Mouse (Mus musculus): ENCODE results near the gene Meis2. TPM values are rescaled to one million over a fixed set of nuclear protein-coding genes. Genes with fewer than 3 reads are reported as not detected.

Meis2 gene
- total and polyA plus RNA-seq, 3 experiments, result 3.1 to 9.8 TPM; not detected in 1

DNA sequence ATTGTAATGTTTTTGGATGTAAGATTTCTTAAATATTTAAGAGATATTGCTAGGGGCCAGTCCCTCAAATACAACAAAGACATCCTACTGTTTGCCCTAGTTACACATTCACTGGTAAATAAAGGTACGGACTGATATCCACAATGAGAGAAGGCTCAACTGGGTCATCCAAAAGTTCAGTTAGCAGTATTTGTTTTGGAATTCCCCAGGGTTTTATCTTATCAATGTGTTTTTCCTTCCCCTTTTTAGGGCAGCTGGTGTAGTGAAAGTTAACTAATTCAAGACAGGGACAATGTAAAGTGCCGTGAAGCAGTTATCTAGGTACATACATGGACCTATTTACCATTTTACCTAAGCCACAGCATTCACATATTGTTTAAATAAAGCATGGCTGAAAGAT is 132.4 kb downstream of the Meis2 start:
- Histone ChIP-seq H3K27me3 (ENCODE audit: control insufficient read depth in 1 of 2, insufficient read depth in 2 of 2, low read length in 2 of 2) (no peaks in the 10 kb centered on the region), H3K79me2 (ENCODE audit: control insufficient read depth, insufficient read depth, low read length, poor library complexity) (no peaks in the 10 kb centered on the region), H3K9ac (ENCODE audit: control insufficient read depth, low read depth, low read length, poor library complexity, severe bottlenecking) (no peak overlapping the region), H3K27ac (ENCODE audit: control insufficient read depth, low read depth, low read length) (no peak overlapping the region), H3K4me3 (ENCODE audit: control insufficient read depth in 1 of 2, insufficient read depth in 1 of 2, low read depth in 2 of 2, low read length in 2 of 2) (0 out of 4 replicates have a peak overlapping the region, but pooled peaks of 1 of the 2 experiments have one; percentile 30), H3K9me3 (replicated peaks; ENCODE audit: insufficient read depth, low read length) (no peaks in the 10 kb centered on the region), H3K36me3 (ENCODE audit: control insufficient read depth in 1 of 2, insufficient read depth in 2 of 2, low read length in 2 of 2) (peaks cover 0 to 28% of the 10 kb centered on the region in 2 experiments; a peak in 2 of 4 replicates), H3K4me1 (ENCODE audit: control insufficient read depth in 1 of 2, insufficient read depth in 2 of 2, low read length in 2 of 2) (peaks cover 14 to 17% of the 10 kb centered on the region in 2 experiments)
- peak; percentile 48 for DNase-seq (ENCODE audit: low read depth, low spot score)
- no peak for TF ChIP-seq ZC3H11A (IDR thresholded peaks at IDR 0.05; ENCODE audit: low read depth, low read length)
- no peak for TF ChIP-seq HCFC1 (IDR thresholded peaks at IDR 0.05; ENCODE audit: low read depth, low read length)
- no peak for TF ChIP-seq ZMIZ1 (IDR thresholded peaks at IDR 0.05; ENCODE audit: low read depth, low read length)
- no peak for TF ChIP-seq POLR2AphosphoS5 (IDR thresholded peaks at IDR 0.05; ENCODE audit: borderline replicate concordance, low read depth, low read length)
- TF ChIP-seq MAX (IDR thresholded peaks at IDR 0.05; ENCODE audit: low read length), result no peak
- TF ChIP-seq RCOR1 (IDR thresholded peaks at IDR 0.05; ENCODE audit: low read depth, low read length), result peak; percentile 81
- no peak for TF ChIP-seq ELF1 (IDR thresholded peaks at IDR 0.05; ENCODE audit: low read depth, low read length)
- TF ChIP-seq CHD1 (IDR thresholded peaks at IDR 0.05; ENCODE audit: low read depth, low read length), result no peak
- TF ChIP-seq MAFK (IDR thresholded peaks at IDR 0.05; ENCODE audit: borderline replicate concordance, low read depth, low read length), result no peak
- peak; percentile 68 for TF ChIP-seq SIN3A (IDR thresholded peaks at IDR 0.05; ENCODE audit: low read length)
- TF ChIP-seq SMC3 (IDR thresholded peaks at IDR 0.05; ENCODE audit: low read depth, low read length), result no peak
- TF ChIP-seq TAL1 (IDR thresholded peaks at IDR 0.05; ENCODE audit: low read length), result no peak
- TF ChIP-seq RAD21 (IDR thresholded peaks at IDR 0.05; ENCODE audit: low read depth, low read length), result no peak
- TF ChIP-seq USF1 (IDR thresholded peaks at IDR 0.05; ENCODE audit: low read depth, low read length), result no peak
- TF ChIP-seq USF2 (IDR thresholded peaks at IDR 0.05; ENCODE audit: borderline replicate concordance in 1 of 2, insufficient read depth in 1 of 2, low read depth in 1 of 2, low read length in 2 of 2), result no peak
- peak; percentile 90 to 94 for TF ChIP-seq EP300 (IDR thresholded peaks at IDR 0.05; ENCODE audit: low read depth in 1 of 2, low read length in 2 of 2)
- TF ChIP-seq POLR2AphosphoS2 (IDR thresholded peaks at IDR 0.05; ENCODE audit: low read length), result no peak
- TF ChIP-seq ETS1 (IDR thresholded peaks at IDR 0.05; ENCODE audit: low read depth, low read length), result peak; percentile 81
- TF ChIP-seq KAT2A (conservative IDR thresholded peaks at IDR 0.05; ENCODE audit: low read depth, low read length), result no peak
- no peak for TF ChIP-seq NELFE (IDR thresholded peaks at IDR 0.05; ENCODE audit: low read depth, low read length)
- TF ChIP-seq ZNF384 (IDR thresholded peaks at IDR 0.05; ENCODE audit: low read depth, low read length), result peak; percentile 36; the same call in 1 of the 2 replicates
- TF ChIP-seq MAZ (IDR thresholded peaks at IDR 0.05; ENCODE audit: low read depth, low read length), result no peak
- TF ChIP-seq GABPA (IDR thresholded peaks at IDR 0.05; ENCODE audit: low read depth, low read length), result no peak
- no peak for TF ChIP-seq MXI1 (IDR thresholded peaks at IDR 0.05; ENCODE audit: low read depth, low read length)
- TF ChIP-seq NRF1 (IDR thresholded peaks at IDR 0.05; ENCODE audit: insufficient read depth, low read depth, low read length, poor library complexity, severe bottlenecking), result no peak
- peak; percentile 90 for TF ChIP-seq GATA1 (IDR thresholded peaks at IDR 0.05; ENCODE audit: low read depth, low read length)
- TF ChIP-seq MYB (IDR thresholded peaks at IDR 0.05; ENCODE audit: low read depth, low read length), result peak; percentile 29; the same call in 1 of the 2 replicates
- no peak for TF ChIP-seq TBP (IDR thresholded peaks at IDR 0.05; ENCODE audit: low read depth, low read length)
- no peak for TF ChIP-seq ZKSCAN1 (IDR thresholded peaks at IDR 0.05; ENCODE audit: low read depth, low read length)
- TF ChIP-seq JUND (IDR thresholded peaks at IDR 0.05; ENCODE audit: low read depth, low read length), result no peak
- TF ChIP-seq CTCF (IDR thresholded peaks at IDR 0.05 in 2 of 3, conservative IDR thresholded peaks at IDR 0.05 in 1 of 3; ENCODE audit: control insufficient read depth in 1 of 3, insufficient read depth in 1 of 3, low read depth in 2 of 3, low read length in 3 of 3, poor library complexity in 1 of 3, severe bottlenecking in 1 of 3), result no peak
- TF ChIP-seq UBTF (IDR thresholded peaks at IDR 0.05; ENCODE audit: borderline replicate concordance, insufficient read depth, low read depth, low read length), result no peak
- no peak for TF ChIP-seq E2F4 (IDR thresholded peaks at IDR 0.05; ENCODE audit: borderline replicate concordance, low read depth, low read length)
- peak; percentile 69; the same call in 1 of the 2 replicates for TF ChIP-seq TCF12 (IDR thresholded peaks at IDR 0.05; ENCODE audit: low read depth, low read length)
- TF ChIP-seq CHD2 (IDR thresholded peaks at IDR 0.05; ENCODE audit: low read length), result no peak
- no peak for TF ChIP-seq MYC (IDR thresholded peaks at IDR 0.05; ENCODE audit: low read depth, low read length)
- no peak for TF ChIP-seq POLR2A (IDR thresholded peaks at IDR 0.05; ENCODE audit: control insufficient read depth in 1 of 2, insufficient read depth in 1 of 2, low read depth in 1 of 2, low read length in 2 of 2, poor library complexity in 1 of 2)
- TF ChIP-seq BHLHE40 (IDR thresholded peaks at IDR 0.05; ENCODE audit: borderline replicate concordance, low read depth, low read length), result no peak

All from MEL (cell line).